ENCODE assay signal across 22 mouse cellular contexts in the genomic region with DNA sequence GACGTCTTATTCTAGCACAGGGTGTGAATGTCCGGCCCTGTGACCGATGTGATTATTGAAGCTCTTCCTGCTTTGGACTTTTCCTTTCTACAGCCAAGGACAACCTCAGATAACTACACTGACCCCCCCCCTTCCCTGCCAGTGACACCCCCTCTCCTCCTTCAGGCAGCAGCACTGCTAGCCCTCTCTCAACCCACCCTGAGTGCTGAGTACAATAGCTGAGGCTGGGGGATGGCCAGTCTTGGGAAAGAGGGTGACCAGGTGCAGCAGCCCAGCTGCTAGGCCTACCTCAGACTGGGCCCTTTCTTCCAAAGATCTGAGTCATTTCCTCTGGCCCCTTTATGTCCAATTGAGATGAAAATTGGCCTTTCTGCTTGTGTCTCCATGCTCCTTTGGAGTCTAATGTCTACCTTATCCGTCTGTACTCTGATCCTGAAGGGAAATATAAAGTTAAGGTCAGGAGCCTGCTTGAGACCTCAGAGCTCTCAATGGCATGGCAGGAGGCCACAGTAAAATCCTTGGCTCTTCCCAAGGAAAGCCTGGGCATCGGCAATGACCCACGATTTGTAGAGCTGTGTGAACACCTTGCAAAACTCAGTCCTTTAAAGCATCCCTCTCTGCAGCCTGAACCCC.
DNase-seq lines count a peak whose midpoint lies in the region; ATAC-seq lines count a peak whose summit lies in the region.
"Had no signal": no experiment of that assay in that cellular context is flagged by ENCODE, and none has a peak within 500 bp of the region (broad histone marks: within the 10 kb centered on the region; RNA-seq: fewer than 3 reads in every experiment).

No protein-coding gene starts in this region.

- no peak overlapping the region for H3K27ac ChIP-seq in heart, embryonic 15.5 days
- no peak overlapping the region for H3K27ac ChIP-seq in lung, embryonic 16.5 days (ENCODE audit: low read length)
- H3K27ac ChIP-seq in midbrain, embryonic 12.5 days (replicated peaks): peak overlapping the region; percentile 73
- no peak overlapping the region for H3K27ac ChIP-seq in midbrain, embryonic 14.5 days (replicated peaks; ENCODE audit: low read depth, low read length)
- H3K27ac ChIP-seq: embryonic facial prominence, embryonic 12.5 days; liver, embryonic 12.5 days had no signal

- no peak overlapping the region for H3K4me2 ChIP-seq in heart, embryonic 15.5 days
- H3K4me2 ChIP-seq in lung, embryonic 16.5 days (ENCODE audit: low read depth, low read length): no peak overlapping the region
- no peak overlapping the region for H3K4me2 ChIP-seq in midbrain, embryonic 12.5 days (replicated peaks)
- H3K4me2 ChIP-seq in midbrain, embryonic 14.5 days (ENCODE audit: low read length): no peak overlapping the region
- H3K4me2 ChIP-seq: embryonic facial prominence, embryonic 12.5 days; liver, embryonic 12.5 days had no signal

- no peak overlapping the region for H3K4me3 ChIP-seq in heart, embryonic 15.5 days
- no peak overlapping the region for H3K4me3 ChIP-seq in lung, embryonic 16.5 days (ENCODE audit: low read length)
- no peak overlapping the region for H3K4me3 ChIP-seq in midbrain, embryonic 12.5 days
- no peak overlapping the region for H3K4me3 ChIP-seq in midbrain, embryonic 14.5 days (replicated peaks; ENCODE audit: low read depth, low read length)
- H3K4me3 ChIP-seq: embryonic facial prominence, embryonic 12.5 days; liver, embryonic 12.5 days; megakaryocyte, embryonic 14.5 days had no signal

- no peaks in the 10 kb centered on the region for H3K4me1 ChIP-seq in heart, embryonic 15.5 days (replicated peaks)
- H3K4me1 ChIP-seq in lung, embryonic 16.5 days (replicated peaks; ENCODE audit: control insufficient read depth, insufficient read depth, low read length): no peaks in the 10 kb centered on the region
- peaks cover 35% of the 10 kb centered on the region for H3K4me1 ChIP-seq in midbrain, embryonic 12.5 days
- peaks cover 21% of the 10 kb centered on the region for H3K4me1 ChIP-seq in midbrain, embryonic 14.5 days (ENCODE audit: control insufficient read depth, insufficient read depth, low read length)
- H3K4me1 ChIP-seq: embryonic facial prominence, embryonic 12.5 days; liver, embryonic 12.5 days; megakaryocyte, embryonic 14.5 days had no signal

- 0 out of 2 replicates have a peak, but pooled peaks have one; percentile 35 for ATAC-seq in heart, embryonic 15.5 days (replicated peaks; ENCODE audit: insufficient number of reproducible peaks, insufficient read depth, low FRiP score, low read depth)
- ATAC-seq in lung, embryonic 16.5 days (ENCODE audit: low read depth): 0 out of 2 replicates have a peak, but pooled peaks have one; percentile 15
- peak; percentile 59 for ATAC-seq in midbrain, embryonic 12.5 days (ENCODE audit: low FRiP score, low read depth)
- ATAC-seq in midbrain, embryonic 14.5 days (ENCODE audit: low FRiP score, low TSS enrichment): no peak
- ATAC-seq: liver, embryonic 12.5 days; liver, postnatal 0 days had no signal

- no peaks in the 10 kb centered on the region for H3K9me3 ChIP-seq in heart, embryonic 15.5 days (replicated peaks)
- no peaks in the 10 kb centered on the region for H3K9me3 ChIP-seq in lung, embryonic 16.5 days (ENCODE audit: control insufficient read depth, low read length)
- no peaks in the 10 kb centered on the region for H3K9me3 ChIP-seq in midbrain, embryonic 12.5 days
- no peaks in the 10 kb centered on the region for H3K9me3 ChIP-seq in midbrain, embryonic 14.5 days (ENCODE audit: control insufficient read depth, low read length)
- H3K9me3 ChIP-seq: embryonic facial prominence, embryonic 12.5 days had no signal

- H3K36me3 ChIP-seq in heart, embryonic 15.5 days: no peaks in the 10 kb centered on the region
- H3K36me3 ChIP-seq in lung, embryonic 16.5 days (ENCODE audit: control insufficient read depth, insufficient read depth, low read length): no peaks in the 10 kb centered on the region
- no peaks in the 10 kb centered on the region for H3K36me3 ChIP-seq in midbrain, embryonic 12.5 days
- no peaks in the 10 kb centered on the region for H3K36me3 ChIP-seq in midbrain, embryonic 14.5 days (ENCODE audit: control insufficient read depth, insufficient read depth, low read length)
- H3K36me3 ChIP-seq: embryonic facial prominence, embryonic 12.5 days; liver, embryonic 12.5 days had no signal

- no peaks in the 10 kb centered on the region for H3K27me3 ChIP-seq in heart, embryonic 15.5 days
- no peaks in the 10 kb centered on the region for H3K27me3 ChIP-seq in lung, embryonic 16.5 days (ENCODE audit: control insufficient read depth, insufficient read depth, low read depth, low read length)
- H3K27me3 ChIP-seq in midbrain, embryonic 12.5 days: peaks cover 47% of the 10 kb centered on the region
- H3K27me3 ChIP-seq in midbrain, embryonic 14.5 days (ENCODE audit: control insufficient read depth, insufficient read depth, low read length): no peaks in the 10 kb centered on the region
- H3K27me3 ChIP-seq: embryonic facial prominence, embryonic 12.5 days; liver, embryonic 12.5 days; megakaryocyte, embryonic 14.5 days had no signal

- 61% methylated on average over 6 of the region's 6 CpGs for WGBS in heart, embryonic 15.5 days
- WGBS in lung, embryonic 16.5 days: 55% methylated on average over 6 of the region's 6 CpGs
- WGBS in midbrain, embryonic 12.5 days: 21% methylated on average over 6 of the region's 6 CpGs
- WGBS in midbrain, embryonic 14.5 days: 19% methylated on average over 6 of the region's 6 CpGs

- DNase-seq in heart, adult 18-20 months: no peak
- no peak for DNase-seq in lung, postnatal 25 days (ENCODE audit: low spot score)
- no peak for DNase-seq in midbrain, embryonic 14.5 days
- DNase-seq in cerebellum, postnatal 25 days: no peak
- DNase-seq: adrenal gland, postnatal 14 days; cerebellum, adult 11 months; cerebellum, adult 9-10 months; embryo, embryonic 11 days; gastrocnemius, postnatal 10 days; kidney, adult 9 months; layer of hippocampus, postnatal 36 days; left cerebral cortex, postnatal 4 days; liver, postnatal 0 days; right cerebral cortex, adult 18-20 months; spleen, adult 18-20 months; thymus, postnatal 14 days had no signal

- no peak overlapping the region for H3K9ac ChIP-seq in heart, embryonic 15.5 days
- no peak overlapping the region for H3K9ac ChIP-seq in lung, embryonic 16.5 days (ENCODE audit: low read length)
- no peak overlapping the region for H3K9ac ChIP-seq in midbrain, embryonic 12.5 days (replicated peaks)
- no peak overlapping the region for H3K9ac ChIP-seq in midbrain, embryonic 14.5 days (replicated peaks; ENCODE audit: low read length)
- H3K9ac ChIP-seq: embryonic facial prominence, embryonic 12.5 days; liver, embryonic 12.5 days; liver, postnatal 0 days had no signal
